Mouse (Mus musculus) heart, postnatal 0 days (tissue): Measurements from ENCODE around the gene Rps6ka5. TPM values are rescaled to one million over a fixed set of nuclear protein-coding genes. Genes with fewer than 3 reads are reported as not detected.

Experiments used
- ATAC-seq: fragments of 200-750 bp; cut with Nextera tagmentation; 2 replicates; pipeline ENCODE4 v1.8.0; 2017; ENCODE audit warnings: low read depth, moderate number of reproducible peaks, moderate library complexity; ENCODE audit not compliant: insufficient read depth
- DNase-seq: peaks from one replicate; pipeline ENCODE4 v3.0.0-alpha.2; 2016; ENCODE audit warnings: low spot score
- H3K27ac ChIP-seq: fragments of 300-500 bp; sonication (generic); 2 replicates; pipeline ENCODE4 v1.5.1; 2014; ENCODE audit warnings: low read depth, mild to moderate bottlenecking
- H3K27me3 ChIP-seq: fragments of 300-500 bp; sonication (generic); 2 replicates; pipeline ENCODE4 v1.6.1; 2014; ENCODE audit warnings: low read length, mixed read lengths; ENCODE audit not compliant: control insufficient read depth, insufficient read depth
- H3K36me3 ChIP-seq: fragments of 300-500 bp; sonication (generic); replicated peaks from 2 replicates; pipeline ENCODE4 v1.6.1; 2014; ENCODE audit warnings: low read length, mixed read lengths; ENCODE audit not compliant: control insufficient read depth, insufficient read depth
- H3K4me1 ChIP-seq: fragments of 300-500 bp; sonication (generic); 2 replicates; pipeline ENCODE4 v1.6.1; 2014; ENCODE audit warnings: antibody characterized with exemption; ENCODE audit not compliant: control insufficient read depth, insufficient read depth
- H3K4me2 ChIP-seq: fragments of 300-500 bp; sonication (generic); 2 replicates; pipeline ENCODE4 v1.6.1; 2014; ENCODE audit warnings: low read depth, mild to moderate bottlenecking, low read length, moderate library complexity
- H3K4me3 ChIP-seq: fragments of 300-500 bp; sonication (generic); 2 replicates; pipeline ENCODE4 v1.5.1; 2014; ENCODE audit warnings: low read depth, low read length
- H3K9ac ChIP-seq: fragments of 300-500 bp; sonication (generic); replicated peaks from 2 replicates; pipeline ENCODE4 v1.6.1; 2014; ENCODE audit warnings: low read depth, low read length, mixed read lengths
- H3K9me3 ChIP-seq: fragments of 300-500 bp; sonication (generic); replicated peaks from 2 replicates; pipeline ENCODE4 v1.6.1; 2016; ENCODE audit warnings: low read length; ENCODE audit not compliant: control insufficient read depth
- CTCF ChIP-seq: IDR thresholded peaks from 2 replicates; pipeline ENCODE4 v1.5.1; 2016; ENCODE audit warnings: antibody characterized with exemption, control low read depth, low read depth
- EP300 ChIP-seq: IDR thresholded peaks from 2 replicates; pipeline ENCODE4 v1.6.1; 2016; ENCODE audit warnings: antibody characterized with exemption, low read depth
- WGBS: fragments of 180-500 bp; shearing (Covaris S2); extraction: QIAGEN DNeasy Blood & Tissue Kit; methylation state at CpG from one replicate; pipeline ENCODE4 v1.1.7; 2014; 5-methylcytosine and 5-hydroxymethylcytosine counted together
- polyA plus RNA-seq: library from polyadenylated mRNA; unstranded; fragments of >200 nt; fragmentation: Nextera tagmentation; extraction: Ambion mirVana; gene quantifications from 2 replicates; pipeline ENCODE4 v1.2.1, GENCODE M21; 2015
- total RNA-seq: library from RNA; depleted of rRNA; stranded (reverse); fragments of >200 nt; gene quantifications from 2 replicates; pipeline ENCODE4 v1.2.3, GENCODE M21; 2014; ENCODE audit warnings: low replicate concordance

The Rps6ka5 gene
- total and polyA plus RNA-seq, 2 experiments from 2014 or later = 2.8 to 5.0 TPM

- H3K27me3 ChIP-seq = no peaks in the 10 kb centered on the region
Measured at GRCm38 (mm10) chr12:100568831-100569230, 158.0 kb downstream of the Rps6ka5 start.

DNA sequence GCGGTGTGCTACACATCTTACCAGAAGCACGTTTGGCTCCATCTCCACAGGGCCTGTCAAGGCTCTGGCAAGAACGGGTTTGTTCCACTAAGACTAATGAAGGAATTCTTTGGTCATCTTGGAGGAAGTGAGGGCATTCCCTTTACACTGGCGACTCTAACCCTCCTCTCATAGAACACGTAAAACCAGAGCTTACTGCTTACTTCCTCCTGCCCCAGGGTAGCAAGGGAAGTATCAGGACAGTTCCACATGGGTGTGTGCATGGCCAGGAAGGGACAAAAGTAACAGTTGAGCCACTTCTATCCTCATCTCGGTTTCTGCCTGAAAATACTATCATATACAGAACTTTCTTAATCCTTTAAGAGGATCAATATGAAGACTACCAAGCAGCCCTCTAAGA lies 158.7 kb downstream of the Rps6ka5 start:
- H3K9me3 ChIP-seq = no peaks in the 10 kb centered on the region
- WGBS = 74% methylated on average over 6 of the region's 6 CpGs
- no peak for DNase-seq
- H3K4me2 ChIP-seq = no peak overlapping the region
- no peak overlapping the region for H3K9ac ChIP-seq
- H3K4me1 ChIP-seq = no peaks in the 10 kb centered on the region
- H3K36me3 ChIP-seq = peaks cover 19% of the 10 kb centered on the region; the same call in 1 of the 2 replicates
- H3K27me3 ChIP-seq = no peaks in the 10 kb centered on the region
- no peak for TF ChIP-seq CTCF
- no peak for TF ChIP-seq EP300
- ATAC-seq = no peak
- H3K4me3 ChIP-seq = no peak overlapping the region
- no peak overlapping the region for H3K27ac ChIP-seq

More at GRCm38 (mm10) chr12:100568831-100569230, 158.0 kb downstream of the Rps6ka5 start:
- Histone ChIP-seq H3K36me3 (peaks cover 15% of the 10 kb centered on the region; the same call in 1 of the 2 replicates), H3K4me3 (no peak overlapping the region), H3K4me1 (no peaks in the 10 kb centered on the region), H3K9me3 (no peaks in the 10 kb centered on the region), H3K9ac (no peak overlapping the region), H3K4me2 (no peak overlapping the region), H3K27ac (no peak overlapping the region)
- no peak for DNase-seq
- WGBS = 86% methylated on average over 7 of the region's 7 CpGs
- ATAC-seq = no peak
- no peak for TF ChIP-seq EP300
- no peak for TF ChIP-seq CTCF

GRCm38 (mm10) chr12:100567627-100568026 lies 159.2 kb downstream of the Rps6ka5 start:
- Histone ChIP-seq H3K27ac (no peak overlapping the region), H3K4me3 (no peak overlapping the region), H3K4me2 (no peak overlapping the region), H3K9ac (no peak overlapping the region), H3K4me1 (no peaks in the 10 kb centered on the region), H3K36me3 (peaks cover 24% of the 10 kb centered on the region; the same call in 1 of the 2 replicates), H3K27me3 (no peaks in the 10 kb centered on the region), H3K9me3 (no peaks in the 10 kb centered on the region)
- ATAC-seq = no peak
- 71% methylated on average over 3 of the region's 3 CpGs for WGBS
- TF ChIP-seq EP300 = no peak
- no peak for TF ChIP-seq CTCF
- DNase-seq = no peak

DNA sequence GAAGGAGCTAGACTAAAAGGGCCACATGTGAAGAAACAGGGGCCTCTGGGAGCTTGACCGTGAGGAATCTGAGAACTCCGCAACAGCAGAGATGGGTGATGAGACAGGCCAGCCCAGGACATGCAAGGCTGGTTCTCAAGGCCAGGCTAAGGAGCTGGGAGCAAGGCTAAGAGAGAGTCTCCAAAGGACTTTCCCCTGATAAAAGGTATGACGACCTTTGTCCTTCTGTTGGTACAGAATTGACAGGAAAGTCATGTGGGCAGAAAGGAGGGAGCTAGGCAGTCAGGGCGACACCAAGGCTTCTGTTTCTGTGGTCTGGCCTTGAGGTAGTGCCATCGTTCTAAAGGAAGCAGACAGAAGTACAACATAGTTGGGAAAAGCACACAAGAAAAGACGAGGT lies 173.1 kb downstream of the Rps6ka5 start:
- no peak for DNase-seq
- WGBS = 84% methylated on average over 6 of the region's 6 CpGs
- ATAC-seq = no peak

DNA sequence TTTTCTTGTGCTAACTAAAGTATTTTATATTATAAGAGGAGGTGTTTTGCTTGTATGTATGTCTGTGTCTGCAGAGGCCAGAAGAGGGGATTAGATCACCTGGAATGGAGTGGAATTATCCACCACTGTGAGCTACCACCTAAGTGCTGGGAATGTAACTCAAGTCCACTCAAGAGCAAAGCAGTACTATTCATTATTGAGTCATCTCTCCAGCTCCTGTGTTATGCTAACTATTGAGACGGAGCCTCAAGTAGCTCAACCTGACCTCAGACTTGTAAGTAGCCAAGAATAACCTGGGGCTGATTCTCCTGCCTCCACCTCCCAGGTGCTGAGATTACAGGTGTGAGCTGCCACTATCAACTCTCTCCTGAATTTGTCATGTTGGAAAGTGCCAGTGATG lies 174.8 kb downstream of the Rps6ka5 start:
- Histone ChIP-seq H3K4me3 (no peak overlapping the region), H3K36me3 (peaks cover 18% of the 10 kb centered on the region), H3K9ac (no peak overlapping the region), H3K4me1 (no peaks in the 10 kb centered on the region), H3K27me3 (no peaks in the 10 kb centered on the region), H3K9me3 (no peaks in the 10 kb centered on the region), H3K27ac (no peak overlapping the region), H3K4me2 (no peak overlapping the region)
- 70% methylated on average over 1 of the region's 1 CpGs for WGBS
- no peak for ATAC-seq
- DNase-seq = no peak
- TF ChIP-seq CTCF = no peak

More for the DNA sequence above, 173.1 kb downstream of the Rps6ka5 start:
- Histone ChIP-seq H3K27me3 (no peaks in the 10 kb centered on the region), H3K4me2 (no peak overlapping the region), H3K36me3 (peaks cover 18% of the 10 kb centered on the region), H3K9ac (no peak overlapping the region), H3K27ac (no peak overlapping the region), H3K9me3 (no peaks in the 10 kb centered on the region), H3K4me1 (no peaks in the 10 kb centered on the region), H3K4me3 (no peak overlapping the region)
- TF ChIP-seq CTCF (no peak), EP300 (no peak)

DNA sequence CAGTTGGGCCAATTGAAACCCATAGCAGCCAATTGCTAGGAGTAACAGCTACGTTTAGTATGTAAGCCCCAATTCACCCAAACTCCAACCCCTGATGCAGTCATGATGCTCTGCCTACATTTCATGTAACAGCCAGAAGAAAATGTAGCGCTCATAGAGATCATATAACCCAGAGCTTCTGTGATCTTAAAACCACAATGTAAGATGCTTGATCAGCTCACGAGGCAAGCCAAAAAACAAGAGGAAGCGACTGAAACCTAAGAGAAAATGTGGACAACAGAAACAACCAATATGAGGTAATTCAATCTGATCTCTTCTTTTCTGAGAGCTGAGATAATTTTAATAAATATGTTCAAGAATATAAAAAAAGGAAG lies 182.6 kb downstream of the Rps6ka5 start:
- Histone ChIP-seq H3K27me3 (no peaks in the 10 kb centered on the region), H3K36me3 (no peaks in the 10 kb centered on the region), H3K4me2 (no peak overlapping the region), H3K4me3 (no peak overlapping the region), H3K27ac (no peak overlapping the region), H3K9me3 (no peaks in the 10 kb centered on the region), H3K4me1 (no peaks in the 10 kb centered on the region), H3K9ac (no peak overlapping the region)
- DNase-seq = no peak
- TF ChIP-seq EP300 (no peak), CTCF (no peak)
- no peak for ATAC-seq
- WGBS = 87% methylated on average over 4 of the region's 4 CpGs
